Comparison of ENCODE assay signal across 9 mouse cellular contexts in genomic region chr8:84956768-84957167, GRCm38 (mm10). TPM values are rescaled to one million over a fixed set of nuclear protein-coding genes. Genes with fewer than 3 reads are reported as not detected.
DNase-seq lines count a peak whose midpoint lies in the region.
"Had no signal": no experiment of that assay in that cellular context is flagged by ENCODE, and none has a peak within 500 bp of the region (broad histone marks: within the 10 kb centered on the region; RNA-seq: fewer than 3 reads in every experiment).

No protein-coding gene starts in this region.

- DNase-seq in gastrocnemius, postnatal 10 days = peak; percentile 62
- no peak for DNase-seq in gastrocnemius, postnatal 4 days (ENCODE audit: low spot score in 2 of 2)
- DNase-seq in 3T3-L1 (ENCODE audit: low read depth, low spot score) = peak; percentile 96
- DNase-seq in adrenal gland, adult 2 months = peak; percentile 46
- DNase-seq in embryo, embryonic 11 days = peak; percentile 75
- peak; percentile 49 to 76 for DNase-seq in layer of hippocampus, postnatal 14 days (ENCODE audit: low spot score in 2 of 2)
- DNase-seq in naive thymus-derived CD4-positive, alpha-beta T cell, adult 2 months (ENCODE audit: low read depth) = peak; percentile 84
- peak; percentile 75 for DNase-seq in thymus, postnatal 0 days (ENCODE audit: low spot score)

RNA-seq across cellular contexts. Expression of gene Rtbdn, which starts 10.0 kb away (rescaled TPM):
- not detected for total RNA-seq in gastrocnemius, postnatal 10 days (2021)
- not detected for total RNA-seq in gastrocnemius, postnatal 4 days (2021)
- not detected for total RNA-seq in adrenal gland, adult 2 months (2021)
- 0.25 and 0.34 TPM in 2 replicates for polyA plus RNA-seq in adrenal gland, adult 2 months (2012; rRNA removed)
- 1 to 10 TPM; 1.5 to 1.8 TPM for total RNA-seq in layer of hippocampus, postnatal 14 days (2021)
- polyA plus RNA-seq in thymus, postnatal 0 days (2015; fragmentation: Nextera tagmentation; extraction: Ambion mirVana) = 0.10 and 0.23 TPM in 2 replicates

RNA-seq across cellular contexts. Expression of gene Gm49661, which starts 12.5 kb away (rescaled TPM):
- not detected for total RNA-seq in gastrocnemius, postnatal 10 days (2021)
- 1 to 10 TPM in 1 of 2 experiments, not detected in 1; 2.0 TPM for total RNA-seq in gastrocnemius, postnatal 4 days (2021)
- 1 to 10 TPM; 2.1 to 2.4 TPM for total RNA-seq in adrenal gland, adult 2 months (2021)
- 2.1 TPM in 1 of 2 replicates, not detected in the other for polyA plus RNA-seq in adrenal gland, adult 2 months (2012; rRNA removed)
- not detected for total RNA-seq in layer of hippocampus, postnatal 14 days (2021)
- not detected in 2 replicates for polyA plus RNA-seq in thymus, postnatal 0 days (2015; fragmentation: Nextera tagmentation; extraction: Ambion mirVana)
- total RNA-seq: layer of hippocampus, adult 8-10 months had no signal

RNA-seq across cellular contexts. Expression of gene Prdx2, which starts 12.6 kb away (rescaled TPM):
- 100 to 1,000 TPM; 260 to 267 TPM for total RNA-seq in gastrocnemius, postnatal 10 days (2021)
- 100 to 1,000 TPM; 317 to 327 TPM for total RNA-seq in gastrocnemius, postnatal 4 days (2021)
- total RNA-seq in adrenal gland, adult 2 months (2021) = 100 to 1,000 TPM; 671 to 700 TPM
- 181 and 240 TPM in 2 replicates for polyA plus RNA-seq in adrenal gland, adult 2 months (2012; rRNA removed)
- total RNA-seq in layer of hippocampus, postnatal 14 days (2021) = 100 to 1,000 TPM; 417 to 431 TPM
- polyA plus RNA-seq in thymus, postnatal 0 days (2015; fragmentation: Nextera tagmentation; extraction: Ambion mirVana) = 450 and 476 TPM in 2 replicates

RNA-seq across cellular contexts. Expression of gene Rnaseh2a, which starts 12.8 kb away (rescaled TPM):
- 10 to 100 TPM; 26.7 to 36.8 TPM for total RNA-seq in gastrocnemius, postnatal 10 days (2021)
- total RNA-seq in gastrocnemius, postnatal 4 days (2021) = 10 to 100 TPM; 38.7 to 45.2 TPM
- total RNA-seq in adrenal gland, adult 2 months (2021) = 100 to 1,000 TPM in 1 of 2 experiments, 10 to 100 TPM in 1; 87.7 to 112 TPM
- polyA plus RNA-seq in adrenal gland, adult 2 months (2012; rRNA removed) = 61.7 and 76.6 TPM in 2 replicates
- total RNA-seq in layer of hippocampus, postnatal 14 days (2021) = 10 to 100 TPM; 34.3 to 34.4 TPM
- polyA plus RNA-seq in thymus, postnatal 0 days (2015; fragmentation: Nextera tagmentation; extraction: Ambion mirVana) = 150 TPM in 2 replicates

RNA-seq across cellular contexts. Expression of gene Mast1, which starts 19.6 kb away (rescaled TPM):
- total RNA-seq in gastrocnemius, postnatal 10 days (2021) = under 1 TPM; 0.20 to 0.45 TPM
- under 1 TPM in 1 of 2 experiments, not detected in 1; 0.07 TPM for total RNA-seq in gastrocnemius, postnatal 4 days (2021)
- total RNA-seq in adrenal gland, adult 2 months (2021) = 1 to 10 TPM; 1.5 to 2.8 TPM
- 3.7 and 4.4 TPM in 2 replicates for polyA plus RNA-seq in adrenal gland, adult 2 months (2012; rRNA removed)
- 100 to 1,000 TPM; 127 to 140 TPM for total RNA-seq in layer of hippocampus, postnatal 14 days (2021)
- 0.08 and 0.22 TPM in 2 replicates for polyA plus RNA-seq in thymus, postnatal 0 days (2015; fragmentation: Nextera tagmentation; extraction: Ambion mirVana)

Comparison
In these comparisons a context has a peak if more than half of its experiments do, and no peak if none do; other contexts are left out.
1. DNase-seq: peak in gastrocnemius, postnatal 10 days (single experiment), 3T3-L1 (single experiment), adrenal gland, adult 2 months (single experiment), embryo, embryonic 11 days (single experiment), layer of hippocampus, postnatal 14 days (2 of 2), naive thymus-derived CD4-positive, alpha-beta T cell, adult 2 months (single experiment) and thymus, postnatal 0 days (single experiment); none in gastrocnemius, postnatal 4 days (0 of 2).